Mouse (Mus musculus) megakaryocyte, adult 5-6 weeks (primary cell): ENCODE results near the gene Actn4. TPM values are rescaled to one million over a fixed set of nuclear protein-coding genes. Genes with fewer than 3 reads are reported as not detected.

ENCODE experiments used
- ATAC-seq: 2 replicates; pipeline ENCODE4 v1.8.0; 2016; ENCODE audit warnings: mild to moderate bottlenecking, inconsistent platforms; ENCODE audit not compliant: poor library complexity, severe bottlenecking
- total RNA-seq, 2 experiments: library from RNA; stranded (forward) in 1 of 2; stranded (reverse) in 1 of 2; fragments of 153-499, 151-499 nt in 1 of 2; fragments of 221-1000, 200-1000 nt in 1 of 2; gene quantifications; 2 replicates each; pipeline versions ENCODE4 v1.2.3 to v1.2.4; 2015 to 2017

Actn4 gene
- total RNA-seq, 2 experiments from 2014 or later = 44.7 to 87.8 TPM

DNA sequence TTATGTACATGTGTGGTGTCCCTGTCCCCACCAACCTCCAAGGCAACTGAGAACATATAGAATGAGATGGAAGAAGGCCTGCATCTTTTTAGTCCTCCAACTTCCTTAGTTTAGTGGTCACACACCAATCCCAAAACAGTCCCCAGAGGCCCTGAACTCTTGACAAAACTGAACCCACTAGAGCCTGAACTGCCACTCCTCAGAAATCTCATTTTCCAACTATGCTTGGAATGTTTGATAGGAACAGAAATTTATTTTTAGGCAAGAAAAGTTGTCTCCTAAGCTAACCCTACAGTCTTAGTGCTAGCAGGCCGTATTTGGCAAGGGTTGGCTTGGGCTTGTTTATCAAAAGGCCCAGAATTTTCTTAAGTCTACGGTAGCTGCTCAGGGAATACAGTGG, 10.4 kb downstream of the Actn4 start:
- ATAC-seq = no peak

DNA sequence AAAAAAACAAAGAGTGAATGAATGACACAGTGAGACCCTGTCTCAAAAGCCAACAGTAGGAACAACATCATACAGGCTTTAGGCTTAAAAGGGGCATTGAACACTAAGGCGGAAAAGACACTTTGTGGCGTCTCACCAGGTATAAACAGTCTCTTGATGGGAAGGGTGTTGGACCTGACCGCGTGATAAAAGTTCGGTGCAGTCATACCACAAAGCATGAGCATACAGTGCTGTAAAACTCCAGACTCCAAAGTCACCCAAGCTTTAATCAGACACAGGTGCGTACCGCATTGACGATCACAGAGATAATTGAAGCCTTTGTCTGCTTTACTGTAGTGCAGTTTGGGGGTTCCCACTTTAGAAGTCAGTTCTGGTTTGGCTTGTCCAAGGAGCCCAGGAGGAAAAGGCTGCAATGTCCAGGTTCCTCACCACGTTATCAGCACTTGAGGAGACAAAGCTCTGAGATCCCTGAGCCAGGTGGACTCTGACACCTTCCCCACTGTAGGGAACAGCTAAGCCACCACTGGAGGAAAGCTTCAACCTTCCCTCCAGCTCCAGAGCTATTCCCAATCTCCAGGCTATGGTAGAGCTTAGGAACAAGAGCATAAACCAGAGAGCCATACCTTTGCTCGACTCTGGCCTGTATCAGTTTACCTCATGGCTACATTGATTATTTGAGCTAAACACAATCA, 11.6 kb downstream of the Actn4 start:
- ATAC-seq = no peak

DNA sequence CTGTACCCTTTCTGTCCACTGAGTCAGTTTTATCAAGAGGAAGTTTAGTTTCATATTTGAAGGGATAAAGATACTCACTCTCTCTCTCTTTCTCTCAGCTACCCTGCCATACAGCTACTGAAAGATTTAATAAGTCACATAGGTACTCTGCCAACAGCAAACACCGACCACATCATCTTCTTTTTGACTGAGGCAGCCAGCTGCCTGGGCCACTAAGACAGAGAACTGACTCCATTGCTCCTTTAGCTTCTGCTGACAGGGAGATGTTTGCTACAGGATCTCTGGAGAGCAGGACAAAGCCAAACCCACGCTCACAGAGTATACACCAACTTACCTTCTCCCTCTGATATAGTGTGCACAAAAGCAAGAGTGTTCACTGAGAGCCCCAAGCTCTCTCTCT, 12.8 kb downstream of the Actn4 start:
- ATAC-seq = no peak

DNA sequence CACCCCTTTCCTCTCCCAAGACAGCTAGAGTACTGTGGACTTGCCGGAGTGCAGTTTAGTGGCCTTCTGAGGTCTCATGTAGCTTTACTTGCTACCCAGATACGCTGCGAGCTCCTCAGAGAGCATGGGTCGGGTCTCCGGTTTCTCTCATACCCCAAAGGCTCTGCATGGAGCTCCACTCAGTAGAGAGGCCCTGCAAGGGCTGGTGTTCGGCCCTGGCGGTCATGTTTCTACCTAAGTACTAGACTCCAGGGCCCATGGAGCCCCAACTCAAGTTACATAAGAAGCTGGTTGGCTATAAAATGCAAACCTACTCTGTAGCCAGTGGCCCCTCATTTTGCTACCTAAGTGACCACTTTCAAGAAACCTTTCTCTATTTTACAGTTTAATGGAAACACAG, 13.4 kb downstream of the Actn4 start:
- ATAC-seq = no peak

DNA sequence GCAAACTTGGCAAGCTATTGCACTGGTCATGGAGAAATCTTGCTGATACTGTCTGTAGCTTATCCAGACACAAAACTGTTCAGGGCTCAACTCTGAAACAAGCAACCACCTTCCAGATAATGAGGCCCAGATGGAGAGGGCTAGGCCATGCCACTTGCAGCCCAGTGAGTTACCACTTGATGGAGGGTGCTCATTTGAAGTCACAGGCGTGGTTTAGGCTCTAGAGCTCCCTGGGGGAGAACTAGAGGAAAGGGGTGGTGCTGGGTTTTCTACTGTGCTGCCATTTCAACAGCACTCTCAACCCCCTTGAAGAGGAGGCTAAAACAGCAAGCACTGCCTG, 15.9 kb downstream of the Actn4 start:
- ATAC-seq = no peak

DNA sequence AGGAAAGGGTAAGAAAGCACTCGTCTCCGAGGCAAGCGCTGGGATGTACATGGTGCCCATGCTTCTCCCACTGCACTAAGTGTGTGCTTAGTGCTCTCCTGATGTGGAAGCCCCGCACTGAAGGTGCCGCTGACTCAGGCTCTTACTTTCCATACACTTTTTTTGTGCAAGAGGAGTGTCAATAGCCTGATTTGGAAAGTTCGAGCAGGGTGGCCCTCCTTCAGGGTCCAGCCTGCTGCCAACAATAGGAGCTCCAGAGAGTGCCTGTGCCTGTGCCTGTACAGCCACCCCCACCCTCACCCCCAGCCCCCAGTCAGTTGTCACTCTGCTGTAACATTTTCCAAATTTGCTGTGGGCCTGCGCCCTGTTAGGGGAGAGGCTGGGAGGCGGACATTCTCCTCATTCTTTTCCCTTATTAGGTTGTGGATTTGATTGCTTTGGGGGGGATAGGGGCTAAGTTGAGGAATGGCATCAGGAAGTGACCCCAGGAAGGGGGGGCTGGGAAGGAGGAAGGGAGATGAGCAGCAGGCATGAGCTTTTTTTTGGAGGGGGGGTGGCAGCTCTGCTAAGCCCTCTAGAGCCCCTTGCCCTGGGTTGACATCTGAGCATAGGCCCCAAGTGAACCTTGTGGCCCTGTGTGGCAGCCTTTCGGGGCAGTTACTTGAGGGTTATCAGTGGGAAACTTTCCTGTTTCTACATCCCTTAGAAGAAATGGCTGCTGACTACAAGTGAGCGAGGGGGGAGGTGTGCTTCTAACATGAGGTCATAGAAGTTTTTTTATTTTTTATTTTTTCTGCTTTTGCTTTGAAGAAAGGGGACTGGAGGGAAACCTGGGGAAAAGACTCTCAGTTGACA, 16.5 kb downstream of the Actn4 start:
- no peak for ATAC-seq

DNA sequence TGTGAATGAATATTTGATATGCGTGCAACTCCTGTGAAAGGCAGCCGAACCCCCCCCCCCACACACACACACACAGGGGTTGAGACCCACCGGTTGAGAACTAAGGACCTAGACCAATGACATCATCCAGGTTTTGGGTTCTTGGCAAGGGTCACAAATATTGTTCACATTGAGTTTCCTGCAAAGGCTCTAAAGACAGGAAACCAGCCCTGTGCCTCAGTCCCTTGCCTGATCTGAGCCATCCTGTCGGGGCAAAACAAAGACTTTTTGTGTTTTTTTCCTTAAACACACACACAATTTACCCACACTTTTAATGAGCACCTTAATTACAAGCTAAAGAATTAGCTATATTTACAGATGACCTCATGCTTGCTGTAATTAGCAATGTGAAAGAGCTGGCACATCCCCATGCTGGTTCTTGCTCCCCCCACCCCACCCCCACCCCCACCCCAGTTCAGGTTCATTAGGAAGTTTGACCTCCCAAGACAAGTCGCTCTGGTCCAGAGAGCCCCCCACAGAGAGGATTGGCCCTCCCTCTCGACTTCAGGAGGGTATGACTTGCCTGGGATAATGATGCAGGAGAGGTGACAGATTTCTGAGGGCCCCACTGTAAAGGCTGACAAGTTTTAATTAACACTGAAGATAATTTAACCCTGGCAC, 17.3 kb downstream of the Actn4 start:
- ATAC-seq = no peak

DNA sequence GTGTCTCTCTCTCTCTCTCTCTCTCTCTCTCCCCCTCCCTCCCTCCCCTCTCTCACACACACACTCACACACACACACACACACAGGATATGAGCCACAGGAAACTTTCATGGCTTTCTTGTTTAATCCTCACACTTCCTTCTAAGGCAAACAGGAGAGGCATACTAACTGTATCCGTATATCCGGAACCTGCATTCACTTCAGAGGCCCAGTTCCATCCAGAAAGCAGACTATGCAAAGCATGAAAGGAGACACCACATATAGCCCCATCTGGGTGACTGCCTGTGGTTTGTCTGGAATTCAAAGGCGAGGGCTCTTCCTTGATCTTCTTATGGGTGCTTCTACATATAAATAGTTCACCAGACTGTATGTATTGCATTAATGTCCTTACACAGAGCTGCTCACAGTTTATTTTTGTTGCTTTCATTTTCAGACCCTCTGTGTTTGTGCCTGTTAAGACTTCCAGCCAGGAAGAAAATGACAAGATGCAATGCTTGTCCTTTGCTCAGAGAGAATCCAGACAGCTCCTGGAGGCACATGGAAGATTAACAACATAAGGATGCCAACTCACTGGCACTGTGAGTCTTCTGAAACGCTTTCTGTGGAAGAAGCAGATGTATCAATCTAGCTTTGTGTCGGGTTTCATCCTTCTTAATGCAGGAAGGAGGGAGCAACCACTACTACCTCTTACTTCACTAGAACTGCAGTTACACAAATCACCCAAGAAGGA, 18.5 kb downstream of the Actn4 start:
- no peak for ATAC-seq

DNA sequence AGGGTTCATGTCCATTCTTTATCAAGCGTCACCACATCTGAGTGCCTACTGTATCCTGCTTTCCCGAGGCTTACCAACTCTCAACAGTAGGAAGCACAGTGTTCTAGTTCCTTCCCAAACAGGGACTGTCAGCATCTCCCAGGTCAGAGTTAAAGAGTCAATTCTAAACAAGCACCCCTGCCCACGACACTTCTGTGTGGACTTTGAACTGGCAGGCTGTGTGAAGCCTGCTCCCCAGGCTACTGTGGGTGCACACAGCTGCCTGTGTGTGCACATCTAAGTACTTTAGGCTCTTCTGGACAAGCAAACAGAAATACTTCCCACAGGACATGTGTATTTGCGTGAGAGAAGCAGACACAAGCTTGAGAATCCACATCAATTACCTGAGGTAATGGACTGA, 20.6 kb downstream of the Actn4 start:
- ATAC-seq = no peak

DNA sequence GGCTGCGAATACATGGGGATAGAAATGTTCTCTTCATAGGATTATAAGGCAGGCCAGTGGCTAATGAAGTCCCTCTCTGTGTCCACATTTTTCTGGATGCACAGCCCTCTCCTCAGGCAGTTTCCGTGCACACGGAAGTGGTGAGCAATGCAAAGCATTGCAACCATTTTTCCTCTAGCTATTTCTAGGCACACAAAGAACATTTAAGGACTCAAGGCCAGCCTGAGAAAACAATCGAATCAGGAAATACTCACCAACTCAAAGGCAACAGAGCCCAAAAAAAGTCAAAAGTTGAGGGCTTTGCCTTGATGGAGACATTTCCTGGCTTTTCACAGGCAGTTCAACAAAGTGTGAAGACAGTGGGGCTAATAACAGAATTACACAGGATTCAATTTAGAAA, 21.0 kb downstream of the Actn4 start:
- no peak for ATAC-seq

DNA sequence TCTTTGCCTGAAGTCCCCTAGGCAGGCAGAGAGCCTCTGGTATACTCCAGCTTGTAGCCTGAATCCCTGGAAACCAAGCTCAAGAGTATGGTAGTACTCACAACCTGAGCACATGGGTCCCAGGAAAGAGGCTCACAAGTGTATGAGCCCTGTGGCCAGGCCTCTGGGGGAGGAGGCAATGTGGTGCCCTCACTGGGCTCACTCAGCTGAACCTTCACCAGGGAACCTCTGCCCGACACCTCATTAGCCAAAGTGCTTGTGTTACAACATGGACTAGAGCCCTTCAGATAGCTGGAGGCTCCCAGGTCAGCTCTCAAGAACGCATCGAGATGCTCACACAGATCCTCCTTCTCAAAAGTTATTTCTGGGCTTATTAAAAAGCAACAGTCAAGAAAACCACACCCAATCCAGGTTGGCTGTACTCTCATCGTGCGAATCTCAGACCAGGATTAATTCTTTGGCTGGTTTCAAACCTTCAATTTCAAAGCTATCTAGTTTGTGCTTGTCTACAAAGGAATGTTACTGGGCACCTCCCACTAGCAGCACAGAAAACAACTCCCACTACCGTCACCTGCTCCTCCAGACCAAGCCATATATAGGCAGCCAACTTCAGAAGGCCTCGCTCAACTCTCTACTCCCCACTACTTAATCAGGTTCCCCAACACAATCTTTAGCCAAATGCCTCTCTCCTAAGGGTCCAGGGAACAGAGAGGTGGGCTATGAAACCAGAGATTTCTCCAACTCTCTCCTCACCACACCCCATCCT, 22.5 kb downstream of the Actn4 start:
- no peak for ATAC-seq

DNA sequence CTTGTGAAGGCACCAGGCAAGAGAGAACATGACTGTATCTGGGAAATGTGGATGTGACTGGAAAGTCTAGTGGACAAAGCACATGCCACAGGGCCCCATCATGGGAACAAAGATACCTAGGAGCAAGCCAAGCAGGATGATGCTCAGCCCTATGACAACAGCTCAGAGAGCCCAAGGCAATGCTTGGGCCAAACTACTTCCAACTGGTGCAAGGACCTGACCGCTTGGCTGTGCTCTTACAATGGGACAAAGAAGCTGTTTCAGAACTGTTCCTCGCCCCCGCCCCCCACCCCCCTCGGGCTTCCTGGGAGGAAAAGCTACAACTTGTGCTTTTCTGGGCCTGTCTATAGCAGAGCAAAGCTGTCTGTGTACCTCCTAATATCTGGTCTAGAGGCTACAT, 23.5 kb downstream of the Actn4 start:
- ATAC-seq = no peak

DNA sequence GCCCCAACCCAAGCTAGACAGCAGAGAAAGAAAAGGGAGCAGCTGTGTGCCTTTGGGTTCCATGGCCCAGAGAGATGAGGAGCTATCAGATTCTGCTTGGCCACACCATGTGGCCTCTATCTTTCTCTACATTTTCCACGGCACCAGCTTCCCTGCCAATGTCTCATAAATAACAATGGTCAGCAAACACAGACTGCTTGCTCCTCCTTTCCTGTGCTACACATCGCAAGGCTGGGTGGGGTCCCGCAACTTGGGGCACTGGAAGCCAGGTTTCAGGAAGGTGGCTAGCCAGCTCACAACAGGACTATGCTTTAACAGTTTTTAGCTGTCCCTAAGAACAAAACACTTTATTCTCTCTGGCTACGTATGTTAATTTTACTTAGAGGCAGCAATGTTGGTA, 25.4 kb downstream of the Actn4 start:
- no peak for ATAC-seq

DNA sequence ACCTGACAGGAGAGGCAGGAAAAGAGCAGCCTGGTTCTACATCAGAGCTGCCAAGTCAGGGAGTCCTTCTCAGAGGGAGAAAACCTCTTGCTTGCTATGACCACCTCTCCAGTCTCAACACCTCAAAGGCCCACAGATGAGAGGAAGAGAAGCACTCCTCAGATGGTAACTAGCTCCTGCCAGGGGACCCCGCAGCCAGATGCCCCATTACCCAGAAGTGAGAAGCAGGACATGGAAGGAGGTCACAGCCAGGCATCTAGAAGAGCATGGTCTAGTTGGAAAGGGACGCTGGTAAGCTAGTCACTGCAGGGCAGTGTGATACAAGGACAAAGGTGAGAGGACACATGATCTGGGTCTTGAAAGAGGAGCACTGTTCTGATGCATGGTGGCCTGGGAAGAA, 28.3 kb downstream of the Actn4 start:
- no peak for ATAC-seq

DNA sequence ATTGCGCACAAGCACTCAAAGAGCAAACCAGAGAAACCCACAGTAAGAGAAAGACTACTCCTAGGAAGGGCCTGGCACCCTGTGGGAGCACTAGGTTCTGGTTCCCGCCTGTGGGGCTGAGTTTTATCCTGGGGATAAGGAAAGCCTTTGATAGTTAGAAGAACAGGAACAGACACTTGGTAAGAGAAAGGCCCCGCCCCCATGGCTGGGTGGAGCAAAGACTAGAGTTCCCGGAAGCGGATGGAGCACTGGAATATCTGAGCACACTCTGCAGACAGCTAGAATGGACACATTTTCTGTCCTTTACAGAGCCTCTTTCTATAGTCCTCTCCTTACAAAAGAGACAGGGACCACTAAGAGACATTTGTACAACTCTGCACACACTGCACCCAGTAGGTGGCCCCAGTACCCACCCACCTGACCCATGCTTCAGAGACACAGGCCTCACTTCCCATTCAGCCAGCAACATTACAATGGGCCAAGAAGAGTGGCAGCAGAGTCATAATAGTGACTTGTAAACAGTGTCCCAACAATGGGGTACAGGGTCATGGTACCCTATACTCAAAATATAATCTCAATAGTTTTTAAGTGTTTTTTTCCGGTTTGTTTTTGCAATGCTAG, 29.6 kb downstream of the Actn4 start:
- ATAC-seq = peak; percentile 84

DNA sequence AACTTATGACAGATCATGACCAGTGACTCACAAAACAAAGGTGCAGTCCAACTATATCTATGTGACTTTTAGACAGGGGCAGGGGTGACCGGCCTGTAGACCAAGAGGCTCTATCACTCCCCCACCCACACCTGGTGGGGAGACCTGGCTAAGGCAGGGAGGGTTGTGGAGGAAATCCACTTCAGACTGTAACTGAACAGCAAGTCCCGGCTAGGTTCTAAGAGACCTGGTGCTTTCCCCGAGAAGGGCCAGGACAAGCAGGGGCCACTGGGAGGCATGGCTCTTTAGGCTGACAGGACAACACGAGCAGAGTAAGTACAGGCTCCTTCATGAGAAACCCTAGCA, 30.5 kb downstream of the Actn4 start:
- no peak for ATAC-seq

DNA sequence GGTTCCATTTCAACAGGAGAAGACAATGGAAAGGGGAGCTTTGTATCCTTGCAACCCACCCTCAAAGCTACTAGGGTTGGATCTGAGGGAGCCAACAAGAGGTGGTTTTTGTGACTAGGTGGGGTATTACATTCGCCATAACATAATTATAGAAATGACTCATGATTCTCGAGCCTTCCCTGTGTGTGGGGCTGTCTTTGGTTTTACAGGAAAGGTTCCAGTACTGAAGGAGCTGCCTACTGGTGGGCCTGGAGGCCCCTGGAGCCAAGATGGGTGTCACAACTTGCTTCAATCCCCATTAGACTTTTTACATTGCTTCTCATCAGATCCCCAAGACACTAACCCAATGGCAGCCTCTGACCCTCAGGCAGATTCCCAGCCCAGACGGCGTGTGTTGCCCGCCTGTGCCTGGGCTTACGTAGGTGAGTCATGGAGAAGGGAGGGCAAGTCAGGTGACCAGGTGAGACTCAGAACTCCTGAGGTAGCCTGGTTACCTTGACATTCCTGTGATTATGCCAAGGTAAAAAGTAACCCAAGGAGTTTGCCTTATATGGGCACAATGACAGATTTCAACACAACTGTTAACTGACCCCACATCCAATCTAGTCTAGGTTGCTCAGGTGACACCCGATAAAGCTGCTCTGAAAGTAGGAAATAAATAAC, 31.0 kb downstream of the Actn4 start:
- ATAC-seq = no peak

DNA sequence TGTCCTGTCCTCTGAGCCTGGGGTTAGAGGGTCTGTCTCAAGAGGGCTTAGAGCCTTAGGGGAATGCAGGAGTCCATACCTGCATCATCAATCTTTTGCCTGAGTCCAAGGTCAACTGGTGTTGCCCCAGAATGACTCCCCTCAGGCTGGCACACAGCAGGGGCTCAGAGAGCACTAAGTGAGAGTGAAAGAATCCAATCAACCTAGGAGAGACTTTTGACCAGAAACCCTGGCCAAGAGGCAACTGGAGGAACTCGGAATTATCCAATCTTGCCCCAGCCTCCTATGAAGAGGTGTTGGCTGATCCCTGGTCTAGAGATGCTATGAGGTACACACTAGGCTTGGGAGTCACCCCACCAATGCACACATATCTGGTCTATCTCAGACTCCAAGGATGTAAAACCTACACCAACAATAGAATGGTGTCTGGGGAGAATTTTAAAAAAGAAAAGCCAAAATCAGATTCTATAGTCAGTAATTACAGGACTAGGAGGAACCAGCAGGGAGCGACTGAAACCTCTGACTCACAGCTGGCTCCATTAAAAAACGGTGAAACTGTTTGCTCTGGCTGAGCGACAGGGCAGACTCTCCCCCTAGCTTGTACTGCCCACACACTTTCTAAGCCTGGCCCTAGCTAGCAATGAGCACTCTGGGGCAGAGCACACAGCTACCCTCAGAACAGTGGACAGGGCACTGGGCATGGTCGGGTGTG, 31.7 kb downstream of the Actn4 start:
- ATAC-seq = no peak

DNA sequence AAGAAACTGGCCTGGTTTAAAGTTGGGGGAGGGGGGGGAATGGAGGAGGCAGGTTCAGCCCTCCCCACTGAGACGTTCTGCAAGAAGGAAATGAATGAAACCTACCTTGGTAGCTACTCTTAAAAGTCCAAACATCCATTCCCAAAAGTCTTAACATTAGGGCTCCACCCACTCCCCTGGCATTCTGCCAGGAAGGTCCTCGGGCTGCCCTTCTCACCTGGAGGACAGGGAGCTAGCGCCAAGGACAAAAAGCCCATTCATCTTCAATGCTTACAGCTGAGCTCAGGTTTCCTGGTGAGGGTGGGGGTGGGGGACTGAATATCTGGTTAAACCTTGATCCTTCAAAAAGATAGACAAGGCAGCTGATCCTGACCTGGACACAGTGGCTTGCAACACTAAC, 32.8 kb downstream of the Actn4 start:
- no peak for ATAC-seq
